Mouse (Mus musculus): ENCODE results near the gene BC024063. TPM values are rescaled to one million over a fixed set of nuclear protein-coding genes. Genes with fewer than 3 reads are reported as not detected.

Gene BC024063
- polyA plus RNA-seq (2017; shearing (Covaris generic)): 8.5 TPM

GRCm38 (mm10) chr10:82082728-82083621 is at the start of gene BC024063:
TSS of gene BC024063 (plus strand) at chr10:82083353.

DNA sequence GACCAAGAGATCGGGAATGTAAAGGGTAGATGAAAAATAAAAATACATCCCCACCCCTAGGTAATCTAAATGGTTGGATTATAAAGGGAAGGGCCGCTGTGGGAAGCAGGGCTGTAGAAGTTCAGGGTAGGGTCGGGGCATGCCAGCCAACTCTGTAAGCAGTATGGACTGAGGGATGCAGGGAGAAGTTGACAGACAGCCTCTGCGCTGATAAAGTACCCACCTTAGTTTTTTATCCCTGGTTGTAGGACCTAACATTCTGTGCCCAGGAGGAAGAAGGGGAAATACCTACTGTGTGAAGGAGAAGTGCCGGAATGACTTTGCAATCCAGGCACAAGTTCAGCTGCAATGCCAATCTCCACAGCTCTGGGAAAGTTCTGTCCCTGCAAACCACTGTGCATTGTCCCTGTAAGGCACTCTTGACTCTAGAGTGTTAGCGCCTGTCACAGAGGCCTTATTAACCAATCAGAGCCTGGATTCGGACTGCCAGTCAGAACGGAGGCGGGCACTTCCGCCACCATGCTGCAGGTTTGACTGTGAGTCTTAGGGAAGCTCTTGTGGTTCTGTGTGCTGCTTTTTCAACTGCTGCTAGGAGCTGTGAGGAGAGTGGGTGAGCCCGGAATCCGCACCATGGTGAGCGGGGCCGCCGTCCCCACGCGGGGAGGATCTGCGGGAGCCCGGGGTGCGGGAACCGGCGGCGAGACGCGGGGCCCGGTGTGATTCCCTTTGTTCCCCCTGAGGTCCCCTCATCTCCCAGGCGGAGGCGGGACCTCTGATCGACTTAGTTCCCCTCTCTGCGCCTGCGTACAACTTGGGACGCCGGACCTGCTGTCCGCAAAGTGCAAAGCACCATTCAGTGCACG is 35.3 kb upstream of the BC024063 start, which contains the start of gene Zfp873:
Zfp873 (plus strand) TSS at position 527 of the 863 bp plus-strand sequence.

GRCm38 (mm10) chr10:82127850-82128401 is 44.8 kb downstream of the BC024063 start, which contains the start of gene AU041133:
TSS of gene AU041133 (plus strand) at chr10:82128013.

Other genes with a start within 250 kb of the BC024063 start
- gene Gm32687, start 219.4 kb upstream of the BC024063 start, polyA plus RNA-seq (2017; shearing (Covaris generic)): 15.3 TPM
- gene Zfp781, start 152.9 kb upstream of the BC024063 start, polyA plus RNA-seq (2017; shearing (Covaris generic)): 7.6 TPM
- 12.2 TPM for gene Zfp873, start 35.2 kb upstream of the BC024063 start, polyA plus RNA-seq (2017; shearing (Covaris generic))
- 17.7 TPM for gene AU041133, start 44.7 kb downstream of the BC024063 start, polyA plus RNA-seq (2017; shearing (Covaris generic))
- 12.8 TPM for gene Zfp938, start 157.9 kb downstream of the BC024063 start, polyA plus RNA-seq (2017; shearing (Covaris generic))
- gene 4932415D10Rik, start 233.2 kb downstream of the BC024063 start, polyA plus RNA-seq (2017; shearing (Covaris generic)): not detected

All from CD4-positive, CD25-positive, alpha-beta regulatory T cell, adult 9 weeks (primary cell).